Mouse (Mus musculus) lung, embryonic 14.5 days (tissue): ENCODE data around the gene Mbtps1. TPM values are rescaled to one million over a fixed set of nuclear protein-coding genes. Genes with fewer than 3 reads are reported as not detected.

Experiments
- ATAC-seq: fragments of 200-750 bp; cut with Nextera tagmentation; 2 replicates; pipeline ENCODE4 v1.8.0; 2017; ENCODE audit warnings: mild to moderate bottlenecking, moderate TSS enrichment, moderate library complexity; ENCODE audit not compliant: insufficient read depth
- DNase-seq: peaks from one replicate; pipeline ENCODE4 v3.0.0-alpha.2; 2015
- H3K27ac ChIP-seq: fragments of 300-500 bp; sonication (generic); 2 replicates; pipeline ENCODE4 v1.5.1; 2014; ENCODE audit warnings: low read depth, mild to moderate bottlenecking, moderate library complexity
- H3K27me3 ChIP-seq: fragments of 300-500 bp; sonication (generic); 2 replicates; pipeline ENCODE4 v1.6.1; 2014; ENCODE audit warnings: low read length, control low read depth; ENCODE audit not compliant: insufficient read depth
- H3K36me3 ChIP-seq: fragments of 300-500 bp; sonication (generic); 2 replicates; pipeline ENCODE4 v1.6.1; 2014; ENCODE audit warnings: control low read depth; ENCODE audit not compliant: insufficient read depth
- H3K4me1 ChIP-seq: fragments of 300-500 bp; sonication (generic); 2 replicates; pipeline ENCODE4 v1.6.1; 2014; ENCODE audit warnings: antibody characterized with exemption, control low read depth; ENCODE audit not compliant: insufficient read depth
- H3K4me2 ChIP-seq: fragments of 300-500 bp; sonication (generic); 2 replicates; pipeline ENCODE4 v1.6.1; 2014; ENCODE audit warnings: mild to moderate bottlenecking
- H3K4me3 ChIP-seq: fragments of 300-500 bp; sonication (generic); 2 replicates; pipeline ENCODE4 v1.5.1; 2014; ENCODE audit warnings: low read depth, low read length
- H3K9ac ChIP-seq: fragments of 300-500 bp; sonication (generic); 2 replicates; pipeline ENCODE4 v1.6.1; 2014
- H3K9me3 ChIP-seq: fragments of 300-500 bp; sonication (generic); 2 replicates; pipeline ENCODE4 v1.6.1; 2016; ENCODE audit warnings: low read depth, low read length, control low read depth
- CTCF ChIP-seq: IDR thresholded peaks from 2 replicates; pipeline ENCODE4 v1.5.1; 2016; ENCODE audit warnings: antibody characterized with exemption, low read depth
- WGBS: fragments of 180-500 bp; shearing (Covaris S2); extraction: QIAGEN DNeasy Blood & Tissue Kit; methylation state at CpG from one replicate; pipeline ENCODE4 v1.1.7; 2014; 5-methylcytosine and 5-hydroxymethylcytosine counted together
- polyA plus RNA-seq: library from polyadenylated mRNA; unstranded; fragments of >200 nt; fragmentation: Nextera tagmentation; extraction: Ambion mirVana; gene quantifications from 2 replicates; pipeline ENCODE4 v1.2.1, GENCODE M21; 2014

Gene Mbtps1
- polyA plus RNA-seq, 1 experiment from 2014 or later: 128 TPM

GRCm38 (mm10) chr8:119515767-119516166 is 42.8 kb downstream of the Mbtps1 start:
- DNase-seq: no peak
- WGBS: 72% methylated on average over 3 of the region's 3 CpGs

DNA sequence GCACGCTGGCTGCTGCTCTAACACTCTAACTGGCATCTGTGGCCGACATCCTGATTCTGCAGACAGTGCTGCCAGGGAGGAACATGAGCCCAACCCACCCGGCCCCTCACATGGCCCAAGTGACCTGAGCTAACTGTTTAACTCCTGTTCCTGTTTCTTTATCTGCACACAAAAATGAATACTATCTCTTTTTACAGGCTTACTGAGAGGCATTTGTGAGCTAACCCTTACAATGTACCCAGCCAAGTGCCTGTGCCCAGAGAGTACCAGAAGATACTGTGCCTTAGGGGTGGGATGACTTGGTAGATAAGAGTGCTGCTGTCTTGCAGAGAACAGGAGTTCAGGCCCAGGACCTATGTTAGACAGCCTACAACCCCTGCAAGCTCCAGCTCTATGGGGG is 43.6 kb downstream of the Mbtps1 start:
- TF ChIP-seq CTCF: no peak
- no peak overlapping the region for H3K4me2 ChIP-seq
- no peak overlapping the region for H3K27ac ChIP-seq
- DNase-seq (no peak), ATAC-seq (no peak)
- peaks cover 99% of the 10 kb centered on the region for H3K36me3 ChIP-seq
- no peak overlapping the region for H3K4me3 ChIP-seq
- no peaks in the 10 kb centered on the region for H3K9me3 ChIP-seq
- no peak overlapping the region for H3K9ac ChIP-seq
- H3K27me3 ChIP-seq: no peaks in the 10 kb centered on the region
- WGBS: 90% methylated on average over 3 of the region's 3 CpGs
- H3K4me1 ChIP-seq: no peaks in the 10 kb centered on the region

More at GRCm38 (mm10) chr8:119515767-119516166, 42.8 kb downstream of the Mbtps1 start:
- H3K36me3 ChIP-seq: peaks cover 99% of the 10 kb centered on the region
- no peak overlapping the region for H3K27ac ChIP-seq
- no peak for ATAC-seq
- no peak overlapping the region for H3K4me2 ChIP-seq
- TF ChIP-seq CTCF: no peak
- H3K27me3 ChIP-seq: no peaks in the 10 kb centered on the region
- no peaks in the 10 kb centered on the region for H3K4me1 ChIP-seq
- no peak overlapping the region for H3K4me3 ChIP-seq
- no peak overlapping the region for H3K9ac ChIP-seq
- no peaks in the 10 kb centered on the region for H3K9me3 ChIP-seq

DNA sequence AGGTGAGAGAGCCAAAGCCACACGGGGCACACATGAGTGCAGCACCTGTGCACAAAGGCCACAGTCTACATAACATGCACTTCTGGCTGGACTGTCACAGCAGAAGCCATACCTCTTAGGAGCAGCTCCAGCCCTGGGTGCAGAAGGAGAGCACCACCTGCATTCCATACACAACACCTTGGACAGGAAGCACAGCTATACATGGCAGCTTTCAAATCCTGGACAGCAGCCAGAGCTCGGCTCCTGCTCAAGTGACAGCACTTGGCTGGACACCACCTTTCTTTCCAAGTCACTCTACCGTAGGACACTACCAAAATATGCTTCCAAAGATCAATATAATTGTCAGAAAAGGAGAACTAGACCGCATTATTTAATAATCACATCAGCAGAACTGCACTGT is 45.1 kb downstream of the Mbtps1 start:
- Histone ChIP-seq H3K4me3 (no peak overlapping the region), H3K4me1 (no peaks in the 10 kb centered on the region), H3K36me3 (peaks cover 99% of the 10 kb centered on the region), H3K9me3 (no peaks in the 10 kb centered on the region), H3K9ac (no peak overlapping the region), H3K27ac (no peak overlapping the region), H3K27me3 (no peaks in the 10 kb centered on the region), H3K4me2 (no peak overlapping the region)
- 79% methylated on average over 4 of the region's 4 CpGs for WGBS
- ATAC-seq: no peak
- no peak for TF ChIP-seq CTCF
- no peak for DNase-seq

DNA sequence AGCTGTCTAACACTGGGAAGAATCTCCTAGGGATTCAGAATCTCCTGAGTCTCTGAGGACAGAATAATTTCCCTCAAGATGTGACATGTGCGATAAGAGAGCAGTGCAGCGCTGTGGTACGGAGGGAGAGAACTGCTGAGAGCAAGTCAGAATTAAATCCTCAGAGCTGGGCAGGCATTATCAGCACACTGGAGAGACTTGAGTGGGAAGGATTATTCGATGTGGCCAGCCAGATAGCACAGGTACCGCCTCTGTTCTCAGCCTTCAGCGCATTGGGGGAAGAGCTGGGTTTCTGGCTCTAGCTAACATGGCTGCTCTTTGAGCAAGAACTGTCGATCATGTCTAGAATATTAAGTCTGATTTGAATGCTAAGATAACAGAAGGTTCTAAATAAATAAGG is 46.8 kb downstream of the Mbtps1 start:
- no peak overlapping the region for H3K27ac ChIP-seq
- no peaks in the 10 kb centered on the region for H3K9me3 ChIP-seq
- H3K9ac ChIP-seq: no peak overlapping the region
- H3K36me3 ChIP-seq: peaks cover 94% of the 10 kb centered on the region
- TF ChIP-seq CTCF: no peak
- H3K4me3 ChIP-seq: no peak overlapping the region
- WGBS: 93% methylated on average over 7 of the region's 7 CpGs
- no peak for DNase-seq
- no peaks in the 10 kb centered on the region for H3K4me1 ChIP-seq
- H3K4me2 ChIP-seq: no peak overlapping the region
- H3K27me3 ChIP-seq: no peaks in the 10 kb centered on the region
- ATAC-seq: no peak

GRCm38 (mm10) chr8:119510471-119510870 is 48.1 kb downstream of the Mbtps1 start:
- no peak overlapping the region for H3K4me2 ChIP-seq
- peaks cover 94% of the 10 kb centered on the region for H3K36me3 ChIP-seq
- no peak overlapping the region for H3K27ac ChIP-seq
- H3K4me3 ChIP-seq: no peak overlapping the region
- WGBS: 84% methylated on average over 9 of the region's 9 CpGs
- no peak for TF ChIP-seq CTCF
- no peaks in the 10 kb centered on the region for H3K4me1 ChIP-seq
- no peaks in the 10 kb centered on the region for H3K9me3 ChIP-seq
- H3K27me3 ChIP-seq: no peaks in the 10 kb centered on the region
- DNase-seq (no peak), ATAC-seq (no peak)
- no peak overlapping the region for H3K9ac ChIP-seq

DNA sequence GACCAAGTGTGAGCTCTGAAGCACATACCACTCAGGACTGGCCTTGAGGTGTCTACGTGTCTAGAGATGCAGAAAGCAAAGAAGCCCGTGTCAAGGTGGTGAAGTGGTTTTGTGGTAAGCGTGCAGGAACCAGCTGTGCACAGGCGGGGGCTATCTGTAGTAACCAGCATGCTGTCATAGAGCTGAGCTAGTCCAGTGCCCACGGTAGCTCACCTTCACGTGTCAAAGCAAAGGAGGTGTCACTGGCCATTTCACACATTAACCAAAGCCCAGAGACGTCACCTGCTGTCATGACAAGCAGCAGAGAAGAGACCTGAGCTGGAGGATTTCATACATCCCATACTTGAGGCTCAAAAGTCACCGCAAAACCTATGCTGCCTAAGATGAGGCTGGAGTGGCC is 52.4 kb downstream of the Mbtps1 start:
- DNase-seq: no peak
- WGBS: 79% methylated on average over 8 of the region's 8 CpGs
- Histone ChIP-seq H3K4me2 (no peak overlapping the region), H3K9ac (no peak overlapping the region), H3K9me3 (no peaks in the 10 kb centered on the region), H3K27ac (no peak overlapping the region), H3K4me1 (no peaks in the 10 kb centered on the region), H3K36me3 (peaks cover 55% of the 10 kb centered on the region), H3K4me3 (no peak overlapping the region), H3K27me3 (no peaks in the 10 kb centered on the region)
- TF ChIP-seq CTCF: no peak
- no peak for ATAC-seq

DNA sequence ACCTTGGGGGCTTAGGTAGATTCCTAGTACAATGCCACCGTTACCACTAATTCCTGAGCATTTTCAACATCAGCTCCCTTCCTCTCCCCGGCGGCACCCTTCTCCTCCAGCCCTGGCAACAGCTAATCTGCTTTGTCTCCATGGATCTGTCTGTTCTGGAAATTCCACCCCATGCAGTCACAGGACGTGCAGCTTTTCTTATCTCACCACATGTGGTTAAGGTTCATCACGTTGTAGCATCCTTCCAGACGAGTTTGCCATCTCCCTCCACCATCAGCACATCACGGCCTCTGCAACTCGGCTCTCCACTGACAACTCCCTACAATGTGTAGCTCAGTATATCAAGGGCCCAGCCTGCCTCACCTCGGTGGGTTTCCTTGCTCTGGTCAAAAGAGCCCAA is 53.0 kb downstream of the Mbtps1 start:
- DNase-seq (no peak), ATAC-seq (no peak)
- TF ChIP-seq CTCF: no peak
- no peak overlapping the region for H3K9ac ChIP-seq
- no peak overlapping the region for H3K27ac ChIP-seq
- H3K4me2 ChIP-seq: no peak overlapping the region
- WGBS: 47% methylated on average over 9 of the region's 9 CpGs
- H3K36me3 ChIP-seq: peaks cover 50% of the 10 kb centered on the region
- H3K9me3 ChIP-seq: no peaks in the 10 kb centered on the region
- no peaks in the 10 kb centered on the region for H3K27me3 ChIP-seq
- H3K4me1 ChIP-seq: no peaks in the 10 kb centered on the region
- H3K4me3 ChIP-seq: no peak overlapping the region

DNA sequence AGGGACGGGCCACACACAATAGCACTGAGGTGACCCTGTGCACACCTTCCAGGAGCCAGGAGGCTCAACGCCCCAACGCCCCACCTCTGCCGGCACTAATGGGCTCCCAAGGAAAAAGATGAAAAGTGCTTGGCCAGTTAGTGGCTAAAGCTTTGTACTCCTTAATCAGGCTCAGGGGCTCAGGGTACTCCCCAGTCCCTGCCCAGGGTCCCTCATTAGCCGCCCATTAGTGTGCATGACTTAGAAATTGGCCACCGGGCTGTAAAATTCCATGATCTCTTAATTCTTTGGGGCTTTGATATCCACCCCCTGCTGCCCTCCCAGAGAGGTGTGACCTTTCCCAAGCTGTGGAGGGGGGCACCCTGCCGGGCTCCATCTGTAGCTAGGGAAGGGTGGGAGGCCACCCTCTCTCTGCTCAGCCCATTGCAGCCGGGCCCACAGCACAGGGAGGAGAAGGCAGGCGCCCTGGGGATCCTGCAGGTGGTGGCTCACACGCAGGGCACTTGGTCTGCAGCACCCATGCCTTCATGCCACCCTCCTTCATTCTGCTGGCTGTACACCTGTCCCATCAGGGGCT is 55.3 kb downstream of the Mbtps1 start:
- Histone ChIP-seq H3K27ac (no peak overlapping the region), H3K27me3 (no peaks in the 10 kb centered on the region), H3K4me2 (no peak overlapping the region), H3K36me3 (peaks cover 28% of the 10 kb centered on the region), H3K4me3 (no peak overlapping the region), H3K9ac (no peak overlapping the region), H3K9me3 (no peaks in the 10 kb centered on the region), H3K4me1 (no peaks in the 10 kb centered on the region)
- DNase-seq: no peak
- TF ChIP-seq CTCF: no peak
- 39% methylated on average over 10 of the region's 10 CpGs for WGBS
- no peak for ATAC-seq
